Comparison of ENCODE assay signal across 16 mouse cellular contexts in the genomic region with DNA sequence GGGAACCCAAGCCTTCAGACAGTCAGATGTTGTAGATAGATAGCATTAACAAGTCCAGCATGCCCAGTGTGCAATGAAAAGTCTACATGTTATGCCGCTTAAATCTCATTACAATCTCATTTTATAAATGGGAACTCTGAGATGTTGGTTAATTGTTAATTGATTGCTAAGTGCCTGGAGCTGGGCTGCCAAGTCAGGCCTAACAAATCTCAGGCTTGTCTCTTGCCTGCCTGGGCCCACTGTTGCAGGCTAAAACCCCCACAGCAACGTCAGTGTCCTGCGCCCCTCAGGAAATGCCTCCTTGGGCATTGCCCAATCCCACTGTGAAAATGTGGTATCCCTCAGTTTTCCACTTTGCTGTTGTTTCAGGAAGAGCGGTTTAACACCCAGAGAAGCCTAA.
DNase-seq lines count a peak whose midpoint lies in the region; ATAC-seq lines count a peak whose summit lies in the region.
"Had no signal": no experiment of that assay in that cellular context is flagged by ENCODE, and none has a peak within 500 bp of the region (broad histone marks: within the 10 kb centered on the region; RNA-seq: fewer than 3 reads in every experiment).

No protein-coding gene starts in this region.

- peak; percentile 51 for DNase-seq in kidney, adult 18-20 months
- peak; percentile 71 for DNase-seq in kidney, adult 9 months
- DNase-seq in kidney, postnatal 10 days, result peak; percentile 30
- peak; percentile 32 to 52 for DNase-seq in kidney, postnatal 4 days
- DNase-seq in adrenal gland, adult (ENCODE audit: inconsistent age in 2 of 2, low spot score in 1 of 2), result no peak
- DNase-seq in adrenal gland, adult 2 months, result no peak
- DNase-seq: adrenal gland, postnatal 10 days; cerebellum, adult 11-12 months; cerebellum, adult 9-10 months; cerebellum, postnatal 25 days; forebrain, postnatal 0 days; gastrocnemius, postnatal 14 days; heart, adult 2 months; heart, postnatal 14 days had no signal

- ATAC-seq in megakaryocyte progenitor cell, adult 5-6 weeks (replicated peaks; ENCODE audit: poor library complexity), result no peak
- ATAC-seq: forebrain, embryonic 13.5 days; forebrain, postnatal 0 days had no signal

Comparison
In these comparisons a context has a peak if more than half of its experiments do, and no peak if none do; other contexts are left out.
1. DNase-seq: peak in kidney, adult 18-20 months (single experiment), kidney, adult 9 months (single experiment), kidney, postnatal 10 days (single experiment) and kidney, postnatal 4 days (2 of 2); none in adrenal gland, adult (0 of 2) and adrenal gland, adult 2 months (single experiment).